Mouse (Mus musculus) heart, adult 2 months (tissue): ENCODE results near the gene Tm4sf5.
A peak's percentile ranks its signal among the peaks of the same experiment; 100 is the strongest.

ENCODE experiments used
- CTCF ChIP-seq: fragments of 200-600 bp; IDR thresholded peaks from 2 replicates; pipeline ENCODE4 v1.8.1; 2022; ENCODE audit warnings: antibody characterized with exemption, mild to moderate bottlenecking, moderate library complexity
- POLR2A ChIP-seq: fragments of 200-500 bp; IDR thresholded peaks from 2 replicates; pipeline ENCODE4 v1.6.1; 2011; ENCODE audit warnings: mild to moderate bottlenecking, low read depth, low read length, control low read depth; ENCODE audit not compliant: insufficient read depth

- TF ChIP-seq POLR2A (no peak), CTCF (peak; percentile 49)
Measured at GRCm38 (mm10) chr11:70544496-70544895, 39.5 kb downstream of the Tm4sf5 start.
